Mouse (Mus musculus): Measurements from ENCODE around the gene Cst6.

Gene Cst6

GRCm38 (mm10) chr19:5348526-5349501 is 560 bp downstream of the Cst6 start:
- peak; percentile 18 for DNase-seq

DNA sequence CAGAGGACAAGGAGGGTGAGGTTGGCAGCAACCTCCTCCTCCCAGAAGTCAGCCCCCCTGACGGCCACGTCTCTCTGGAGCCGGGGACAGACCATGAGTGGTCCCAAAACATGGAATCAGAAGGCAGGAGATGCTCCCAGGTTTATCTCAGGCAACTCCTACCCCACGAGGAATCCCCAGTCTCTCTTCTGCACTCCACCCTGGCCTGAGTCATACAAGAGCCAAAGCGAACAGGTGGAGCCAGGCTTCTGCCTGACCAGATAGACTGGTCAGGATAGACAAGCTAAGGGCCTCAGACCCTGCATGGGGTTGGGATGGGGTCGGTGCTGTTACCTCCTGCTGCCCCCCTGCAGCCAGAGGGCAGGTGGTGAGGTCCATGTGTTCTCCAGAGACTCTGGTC is 1.3 kb downstream of the Cst6 start:
- DNase-seq = no peak

DNA sequence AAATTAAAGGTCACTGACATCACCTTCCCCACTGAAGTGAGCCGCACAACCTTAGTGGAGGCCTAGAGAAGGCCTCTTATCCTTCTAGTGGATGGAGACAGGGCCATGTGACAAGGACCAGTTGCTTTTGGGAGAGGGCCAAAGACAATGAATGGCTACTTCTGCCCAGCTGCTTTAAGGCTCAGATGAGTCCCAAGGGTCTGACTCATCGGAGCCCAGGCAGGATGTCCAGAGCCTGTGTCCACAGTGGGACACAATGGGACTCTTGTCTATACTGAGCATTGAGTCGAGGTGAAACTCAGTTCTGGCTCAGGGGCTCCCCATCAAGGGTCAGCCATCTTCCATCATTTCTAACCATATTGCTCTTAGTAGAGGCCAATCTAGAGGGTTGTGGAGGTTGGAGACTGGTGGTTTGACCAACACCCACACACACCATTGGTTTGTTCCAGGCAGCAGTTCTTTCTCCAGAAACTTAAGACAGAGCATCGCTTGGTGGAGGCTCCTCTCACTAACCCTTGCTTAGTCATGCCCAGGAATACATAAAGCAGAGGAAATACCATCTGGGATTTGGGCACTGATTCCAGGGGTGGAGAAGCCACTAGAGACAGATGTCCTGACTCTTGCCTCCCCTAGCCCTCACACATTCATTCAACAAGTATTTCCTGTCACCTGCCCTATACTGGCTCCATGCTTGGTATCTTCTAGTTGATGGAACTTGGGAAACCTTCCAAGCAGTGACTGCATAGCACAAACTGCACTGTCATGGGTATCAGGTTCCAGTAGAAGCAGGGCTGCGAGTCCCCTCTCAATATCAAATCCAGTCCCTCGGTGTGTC is 3.9 kb downstream of the Cst6 start:
- DNase-seq = no peak

DNA sequence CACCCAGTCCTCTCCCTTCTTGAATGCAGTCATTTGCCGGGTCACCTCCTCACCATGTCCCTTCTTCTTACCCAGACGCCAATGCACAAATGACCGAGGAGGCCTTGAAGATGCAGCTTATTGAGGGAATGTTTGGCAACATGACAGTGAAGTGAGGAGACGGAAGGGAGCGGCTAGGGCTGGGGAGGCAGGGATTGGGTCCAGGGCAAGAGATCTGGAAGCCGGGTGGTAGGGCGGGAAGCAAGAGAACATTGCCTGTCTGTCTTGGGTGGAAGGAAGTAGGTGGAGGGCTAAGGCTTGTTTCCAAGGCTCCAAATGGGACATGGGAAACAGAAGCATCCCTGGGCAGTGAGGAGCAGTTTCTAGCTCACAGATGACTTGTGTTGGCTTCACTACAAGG is 8.0 kb downstream of the Cst6 start:
- no peak for DNase-seq

DNA sequence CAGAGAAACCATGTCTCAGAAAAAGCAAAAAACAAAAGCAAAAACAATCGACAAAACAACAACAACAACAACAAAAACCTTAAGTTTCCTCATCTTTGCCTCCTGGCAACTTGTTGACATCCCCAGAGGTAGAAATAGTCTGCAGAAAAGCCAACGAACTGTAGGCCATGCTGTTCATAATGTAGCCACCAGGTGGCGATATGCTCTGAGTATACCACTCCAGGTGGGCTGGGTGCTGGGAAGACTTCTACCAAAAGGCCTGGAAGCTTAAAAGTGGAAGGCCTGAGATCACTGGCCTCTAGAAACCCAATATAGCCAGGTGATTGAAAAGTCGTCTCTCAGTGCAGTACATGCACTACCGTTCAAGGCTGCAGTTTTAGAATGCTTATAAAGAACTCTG is 11.4 kb downstream of the Cst6 start:
- DNase-seq = peak; percentile 74

- no peak for DNase-seq
These were observed 13.9 kb downstream of the Cst6 start, which contains the start of gene Catsper1 for GRCm38 (mm10) chr19:5335441-5335840. TSS of gene Catsper1 (plus strand) at chr19:5335741.

DNA sequence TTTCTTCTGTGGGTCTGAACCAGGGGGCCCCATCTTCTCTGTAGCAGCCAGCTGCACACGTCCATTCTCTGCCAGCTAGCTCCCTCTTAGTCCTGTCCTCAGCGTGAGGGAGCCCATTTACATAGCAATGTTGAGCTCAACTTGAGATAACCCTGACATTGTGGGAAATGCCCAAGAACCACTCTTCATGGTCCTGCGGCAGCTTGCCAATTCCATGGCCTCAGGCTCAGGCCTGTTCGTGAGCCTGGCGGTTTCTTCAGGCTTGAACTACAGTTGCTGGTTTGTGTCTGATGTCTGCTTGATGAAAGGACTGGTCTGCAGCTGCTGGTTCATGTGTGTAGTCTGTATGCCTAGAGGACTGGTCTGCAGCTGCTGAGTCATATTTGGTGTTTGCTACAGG is 14.6 kb downstream of the Cst6 start:
- no peak for DNase-seq

DNA sequence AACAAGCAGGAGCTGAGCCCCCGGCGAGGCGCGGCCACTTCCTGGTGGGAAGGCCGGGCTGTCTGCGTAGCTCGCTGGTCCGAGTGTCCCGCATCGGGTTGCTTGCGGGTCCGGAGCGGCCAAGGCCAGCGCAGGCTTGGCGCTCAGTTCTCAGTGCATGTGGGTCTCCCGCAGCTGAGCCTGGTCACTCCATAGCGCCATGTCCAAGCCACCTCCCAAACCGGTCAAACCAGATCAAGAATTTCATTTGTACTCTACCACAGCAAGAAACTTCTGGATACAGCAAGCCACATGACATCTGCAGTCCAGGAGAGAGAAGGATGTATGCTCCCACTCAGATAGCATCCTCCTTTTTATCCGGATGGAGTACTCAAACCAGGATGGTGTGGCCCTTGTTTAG is 21.4 kb downstream of the Cst6 start:
- DNase-seq = no peak

- DNase-seq = no peak
These were observed 25.6 kb downstream of the Cst6 start for GRCm38 (mm10) chr19:5323801-5324200.

GRCm38 (mm10) chr19:5313189-5313588 is 36.2 kb downstream of the Cst6 start:
- no peak for DNase-seq

DNA sequence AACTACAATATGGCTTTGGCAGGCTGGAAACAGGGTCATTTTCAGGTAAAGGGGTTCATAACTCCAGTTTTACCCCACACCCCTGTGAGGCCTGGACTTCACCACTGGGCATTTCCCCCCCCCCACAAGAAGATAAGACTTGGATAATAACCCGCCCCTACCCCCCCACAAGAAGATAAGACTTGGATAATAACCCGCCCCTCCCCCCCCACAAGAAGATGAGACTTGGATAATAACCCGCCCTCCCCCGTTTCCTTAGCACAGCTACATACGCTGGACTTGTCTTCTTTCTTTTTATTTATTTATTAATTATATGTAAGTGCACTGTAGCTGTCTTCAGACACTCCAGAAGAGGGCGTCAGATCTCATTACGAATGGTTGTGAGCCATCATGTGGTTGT is 40.3 kb downstream of the Cst6 start:
- DNase-seq = no peak

GRCm38 (mm10) chr19:5306968-5307734 is 42.2 kb downstream of the Cst6 start:
- DNase-seq = peak; percentile 30

GRCm38 (mm10) chr19:5306279-5306678 is 43.1 kb downstream of the Cst6 start:
- DNase-seq = no peak

- peak; percentile 64 for DNase-seq
These were observed 46.9 kb downstream of the Cst6 start for GRCm38 (mm10) chr19:5302455-5302854.

- DNase-seq = no peak
These were observed 48.8 kb downstream of the Cst6 start for GRCm38 (mm10) chr19:5300588-5300987.

GRCm38 (mm10) chr19:5297903-5298800 is 51.2 kb downstream of the Cst6 start, which contains the start of gene Gal3st3:
TSS of gene Gal3st3 (plus strand) at chr19:5298331.
- DNase-seq = peak; percentile 69

GRCm38 (mm10) chr19:5296630-5297029 is 52.7 kb downstream of the Cst6 start:
- no peak for DNase-seq

GRCm38 (mm10) chr19:5295736-5296075 is 53.7 kb downstream of the Cst6 start:
- no peak for DNase-seq

DNA sequence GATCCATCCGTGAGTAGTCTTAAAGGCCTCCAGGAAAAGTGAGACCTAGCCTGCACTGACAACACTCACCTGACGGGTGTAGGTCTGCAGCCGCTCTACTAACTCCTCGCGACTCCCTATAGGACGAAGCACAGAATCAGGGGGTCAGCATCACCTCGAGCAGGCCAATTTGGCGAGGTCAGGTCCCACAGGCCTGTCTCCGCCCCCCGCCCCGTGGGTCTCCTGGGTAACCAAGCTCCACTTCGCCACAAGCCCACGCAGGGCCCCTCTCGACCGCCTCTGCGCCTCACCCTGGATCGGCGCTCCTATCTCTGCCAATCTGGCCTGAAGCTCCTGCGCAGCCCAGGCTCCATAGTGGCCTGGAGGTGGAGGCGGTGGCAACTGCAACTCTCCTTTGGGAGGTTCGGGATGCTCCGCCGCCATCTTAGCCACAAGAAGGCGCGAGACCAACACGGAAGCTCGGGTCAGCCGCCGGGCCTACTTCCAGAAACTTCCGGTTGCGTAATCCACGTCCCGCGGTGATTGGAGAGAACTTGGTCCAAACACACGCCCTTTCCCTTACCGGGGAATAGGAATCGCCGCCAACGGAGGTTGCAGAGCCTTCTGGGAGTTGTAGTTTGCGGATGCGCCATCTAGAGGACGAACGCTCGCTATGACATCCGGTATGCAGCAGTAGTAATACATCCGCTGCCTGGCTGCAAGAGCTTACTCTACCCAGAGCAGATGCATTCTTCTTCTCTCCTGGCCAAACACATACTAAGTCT is 54.2 kb downstream of the Cst6 start, which contains the start of gene Sf3b2:
Gene Sf3b2, minus strand, starts transcription at position 484 of the 764 bp plus-strand sequence.
- peak; percentile 97 for DNase-seq

Data from right cerebral cortex, postnatal 4 days (tissue).